Mouse (Mus musculus) lung, postnatal 0 days (tissue): ENCODE measurements around the gene Itpkc. TPM values are rescaled to one million over a fixed set of nuclear protein-coding genes. Genes with fewer than 3 reads are reported as not detected.
A peak's percentile ranks its signal among the peaks of the same experiment; 100 is the strongest.

ENCODE experiments used
- ATAC-seq: fragments of 200-750 bp; cut with Nextera tagmentation; 2 replicates; pipeline ENCODE4 v1.8.0; 2017; ENCODE audit warnings: moderate library complexity
- DNase-seq: peaks from one replicate; pipeline ENCODE4 v3.0.0-alpha.2; 2016; ENCODE audit warnings: low spot score
- H3K27ac ChIP-seq: fragments of 300-500 bp; sonication (generic); 2 replicates; pipeline ENCODE4 v1.5.1; 2014; ENCODE audit warnings: antibody characterized with exemption, mild to moderate bottlenecking, low read length, mixed read lengths
- H3K27me3 ChIP-seq: fragments of 300-500 bp; sonication (generic); replicated peaks from 2 replicates; pipeline ENCODE4 v1.6.1; 2014; ENCODE audit warnings: low read length, mixed read lengths; ENCODE audit not compliant: insufficient read depth
- H3K36me3 ChIP-seq: fragments of 300-500 bp; sonication (generic); 2 replicates; pipeline ENCODE4 v1.6.1; 2014; ENCODE audit warnings: low read length, mixed read lengths; ENCODE audit not compliant: insufficient read depth
- H3K4me1 ChIP-seq: fragments of 300-500 bp; sonication (generic); 2 replicates; pipeline ENCODE4 v1.6.1; 2014; ENCODE audit warnings: antibody characterized with exemption, low read depth, low read length, mixed read lengths; ENCODE audit not compliant: insufficient read depth
- H3K4me2 ChIP-seq: fragments of 300-500 bp; sonication (generic); replicated peaks from 2 replicates; pipeline ENCODE4 v1.6.1; 2014; ENCODE audit warnings: low read depth, mild to moderate bottlenecking, low read length, moderate library complexity, mixed read lengths
- H3K4me3 ChIP-seq: fragments of 300-500 bp; sonication (generic); 2 replicates; pipeline ENCODE4 v1.5.1; 2014; ENCODE audit warnings: low read depth, low read length
- H3K9ac ChIP-seq: fragments of 300-500 bp; sonication (generic); replicated peaks from 2 replicates; pipeline ENCODE4 v1.6.1; 2014; ENCODE audit warnings: low read depth, mild to moderate bottlenecking
- H3K9me3 ChIP-seq: fragments of 300-500 bp; sonication (generic); 2 replicates; pipeline ENCODE4 v1.6.1; 2016; ENCODE audit warnings: low read length, mixed read lengths
- CTCF ChIP-seq: IDR thresholded peaks from 2 replicates; pipeline ENCODE4 v1.5.1; 2016; ENCODE audit warnings: antibody characterized with exemption, mild to moderate bottlenecking
- EP300 ChIP-seq: IDR thresholded peaks from 2 replicates; pipeline ENCODE4 v1.6.1; 2016; ENCODE audit warnings: antibody characterized with exemption, mild to moderate bottlenecking, control low read depth
- WGBS: fragments of 180-500 bp; shearing (Covaris S2); extraction: QIAGEN DNeasy Blood & Tissue Kit; methylation state at CpG from one replicate; pipeline ENCODE4 v1.1.7; 2014; 5-methylcytosine and 5-hydroxymethylcytosine counted together
- polyA plus RNA-seq: library from polyadenylated mRNA; unstranded; fragments of >200 nt; fragmentation: Nextera tagmentation; extraction: Ambion mirVana; gene quantifications from 2 replicates; pipeline ENCODE4 v1.2.1, GENCODE M21; 2015

The Itpkc gene
- polyA plus RNA-seq, 1 experiment from 2014 or later: 2.9 TPM

DNA sequence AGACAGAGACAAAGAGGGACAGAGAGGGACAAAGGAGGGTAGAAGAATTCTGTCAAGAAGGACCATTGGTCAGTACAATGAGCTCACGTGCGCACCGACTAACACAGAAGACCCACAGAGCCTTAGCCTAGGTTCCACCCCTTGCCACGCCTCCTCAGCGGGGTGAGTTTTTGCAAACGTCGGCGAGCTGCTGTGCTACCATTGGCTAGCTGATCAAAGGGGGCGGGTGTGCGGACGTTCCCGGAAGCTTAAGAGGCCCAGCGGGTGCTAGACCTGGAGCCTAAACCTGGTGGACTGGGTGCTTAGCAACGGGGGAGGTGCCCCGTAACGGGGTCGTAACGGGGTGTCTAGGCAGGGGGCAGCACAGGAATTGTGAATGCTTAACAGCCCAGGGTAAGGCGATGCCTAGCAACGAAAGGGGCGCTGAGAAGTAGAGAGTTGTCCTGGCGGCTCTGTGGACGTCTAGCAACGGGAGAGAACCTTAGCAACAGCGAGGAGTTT is 4.4 kb upstream of the Itpkc start, which contains the start of gene Coq8b:
Gene Coq8b, plus strand, starts transcription at position 243 of the 501 bp plus-strand sequence.
- TF ChIP-seq CTCF: peak; percentile 46
- peak; percentile 27; the same call in 1 of the 2 replicates for TF ChIP-seq EP300
- under 1% methylated on average over 25 of the region's 25 CpGs for WGBS
- peak within 1 kb of the TSS; percentile 56 for H3K4me3 ChIP-seq
- H3K9me3 ChIP-seq: no peaks in the 10 kb centered on the region
- H3K36me3 ChIP-seq: no peaks in the 10 kb centered on the region
- peak within 1 kb of the TSS; percentile 56 for H3K4me2 ChIP-seq
- H3K27me3 ChIP-seq: no peaks in the 10 kb centered on the region
- H3K4me1 ChIP-seq: peaks cover 4% of the 10 kb centered on the region; the same call in 1 of the 2 replicates
- peak; percentile 99 for DNase-seq
- peak; percentile 84 for ATAC-seq
- peak within 1 kb of the TSS; percentile 63 for H3K27ac ChIP-seq
- peak within 1 kb of the TSS; percentile 41; the same call in 1 of the 2 replicates for H3K9ac ChIP-seq

DNA sequence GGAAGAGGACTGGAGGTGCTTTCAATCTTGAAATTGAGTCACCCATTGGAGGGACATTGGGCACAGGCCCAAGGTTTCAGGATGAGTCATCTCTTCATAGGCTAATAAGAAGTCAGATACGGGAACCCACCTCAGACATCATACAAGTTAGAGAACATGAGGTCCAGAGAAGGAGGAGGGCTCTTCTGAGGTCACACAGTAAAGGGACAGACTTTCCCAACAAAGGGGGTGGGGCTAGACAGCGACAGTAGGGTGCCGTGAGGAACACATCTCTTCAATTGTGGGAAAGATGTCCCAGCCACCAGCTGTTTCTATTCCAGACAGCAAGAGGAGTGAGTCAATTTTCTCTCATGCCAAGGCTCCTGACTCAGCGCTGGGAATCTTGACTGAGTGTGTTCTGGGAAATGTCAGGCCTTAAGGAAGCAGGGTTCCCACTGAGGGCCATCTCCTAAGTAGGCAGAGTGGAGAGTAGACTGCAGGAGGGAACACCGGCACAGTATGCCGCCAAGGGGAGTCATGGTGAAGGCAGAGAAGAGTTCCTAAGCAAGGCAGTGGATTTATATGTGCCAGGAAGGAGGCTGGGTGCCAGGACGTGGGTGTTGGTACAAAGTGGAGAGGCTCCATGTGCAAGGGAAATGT is 3.4 kb upstream of the Itpkc start:
- Histone ChIP-seq H3K36me3 (no peaks in the 10 kb centered on the region), H3K4me1 (peaks cover 14% of the 10 kb centered on the region; the same call in 1 of the 2 replicates), H3K4me3 (no peak overlapping the region), H3K9ac (no peak overlapping the region), H3K27me3 (no peaks in the 10 kb centered on the region), H3K9me3 (no peaks in the 10 kb centered on the region), H3K27ac (peak overlapping the region; percentile 63), H3K4me2 (no peak overlapping the region)
- peak; percentile 91 for DNase-seq
- peak; percentile 16 for ATAC-seq
- WGBS: 46% methylated on average over 7 of the region's 7 CpGs
- peak; percentile 95 for TF ChIP-seq EP300
- no peak for TF ChIP-seq CTCF

DNA sequence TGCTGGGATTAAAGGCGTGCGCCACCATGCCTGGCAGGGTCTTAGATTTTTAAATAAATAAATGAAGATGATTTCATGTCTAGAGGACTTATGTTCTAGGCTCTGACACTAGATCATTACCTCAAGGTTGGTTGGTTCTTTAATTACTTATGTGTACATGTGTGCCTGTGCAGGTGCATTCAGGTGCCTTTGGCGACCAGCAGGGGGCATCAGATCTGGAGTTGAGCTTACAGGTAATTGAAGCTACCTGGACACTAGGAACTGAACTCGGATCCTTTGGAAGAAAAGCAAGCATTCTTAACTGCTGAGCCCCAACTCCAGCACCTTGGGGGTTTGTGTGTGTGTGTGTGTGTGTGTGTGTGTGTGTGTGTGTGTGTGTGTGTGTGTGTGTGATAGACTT is 2.3 kb upstream of the Itpkc start:
- Histone ChIP-seq H3K4me3 (no peak overlapping the region), H3K36me3 (no peaks in the 10 kb centered on the region), H3K27ac (no peak overlapping the region), H3K9me3 (no peaks in the 10 kb centered on the region), H3K4me2 (no peak overlapping the region), H3K9ac (no peak overlapping the region), H3K27me3 (no peaks in the 10 kb centered on the region), H3K4me1 (peaks cover 21% of the 10 kb centered on the region)
- no peak for TF ChIP-seq EP300
- peak; percentile 36; the same call in 1 of the 2 replicates for TF ChIP-seq CTCF
- ATAC-seq (no peak), DNase-seq (no peak)
- WGBS: 71% methylated on average over 4 of the region's 4 CpGs

DNA sequence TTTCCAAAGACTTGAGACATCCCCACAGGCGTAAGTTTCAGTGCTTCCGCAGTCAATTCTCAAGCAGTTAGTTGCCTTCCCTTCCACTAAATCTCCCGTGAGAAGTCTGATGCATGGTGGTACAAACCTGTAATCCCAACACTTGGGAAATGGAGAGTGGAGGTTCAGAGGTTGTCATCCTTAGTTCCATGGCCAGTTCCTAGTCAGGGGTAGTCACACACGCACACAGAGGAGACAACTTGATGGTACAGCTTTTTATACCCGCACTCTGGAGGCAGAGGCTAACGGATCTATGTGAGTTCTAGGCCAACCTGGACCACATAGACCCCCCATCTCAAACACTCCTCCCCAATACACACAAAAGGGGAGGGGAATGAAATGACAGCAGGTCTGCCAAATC is 404 bp upstream of the Itpkc start:
- Histone ChIP-seq H3K4me3 (peak overlapping the region; percentile 72), H3K9ac (peak overlapping the region; percentile 85), H3K27ac (peak overlapping the region; percentile 92), H3K27me3 (no peaks in the 10 kb centered on the region), H3K4me1 (peaks cover 33% of the 10 kb centered on the region), H3K36me3 (no peaks in the 10 kb centered on the region), H3K4me2 (peak overlapping the region; percentile 82), H3K9me3 (no peaks in the 10 kb centered on the region)
- DNase-seq (no peak), ATAC-seq (peak; percentile 0; the same call in 1 of the 2 replicates)
- 15% methylated on average over 6 of the region's 6 CpGs for WGBS
- no peak for TF ChIP-seq CTCF
- no peak for TF ChIP-seq EP300

DNA sequence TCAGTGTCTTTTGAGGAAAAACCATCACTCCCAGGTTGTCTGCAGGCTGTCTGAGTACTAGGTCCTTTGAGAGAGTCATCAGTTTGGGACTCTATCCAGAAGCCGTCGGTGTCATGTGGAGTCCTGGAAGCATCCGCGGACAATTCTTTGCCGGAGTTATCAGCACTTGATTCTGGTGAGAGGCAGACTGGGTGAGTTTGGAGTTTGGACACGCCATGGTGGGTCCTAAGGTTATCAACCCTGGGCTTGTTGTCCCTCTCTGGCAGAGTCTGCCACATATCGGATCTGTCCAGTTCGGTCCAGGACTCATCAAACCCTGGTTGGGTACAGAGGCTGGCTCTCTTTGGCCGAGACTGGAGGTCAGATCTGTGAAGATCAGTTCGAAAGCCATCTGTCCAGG is 785 bp downstream of the Itpkc start:
- no peaks in the 10 kb centered on the region for H3K27me3 ChIP-seq
- H3K4me1 ChIP-seq: peaks cover 30% of the 10 kb centered on the region
- H3K36me3 ChIP-seq: no peaks in the 10 kb centered on the region
- WGBS: 3% methylated on average over 10 of the region's 10 CpGs
- no peak for ATAC-seq
- TF ChIP-seq CTCF (no peak), EP300 (no peak)
- H3K4me2 ChIP-seq: peak overlapping the region; percentile 82
- peak overlapping the region; percentile 72 for H3K4me3 ChIP-seq
- H3K27ac ChIP-seq: peak overlapping the region; percentile 92
- no peaks in the 10 kb centered on the region for H3K9me3 ChIP-seq
- H3K9ac ChIP-seq: peak overlapping the region; percentile 85
- DNase-seq: peak; percentile 23

DNA sequence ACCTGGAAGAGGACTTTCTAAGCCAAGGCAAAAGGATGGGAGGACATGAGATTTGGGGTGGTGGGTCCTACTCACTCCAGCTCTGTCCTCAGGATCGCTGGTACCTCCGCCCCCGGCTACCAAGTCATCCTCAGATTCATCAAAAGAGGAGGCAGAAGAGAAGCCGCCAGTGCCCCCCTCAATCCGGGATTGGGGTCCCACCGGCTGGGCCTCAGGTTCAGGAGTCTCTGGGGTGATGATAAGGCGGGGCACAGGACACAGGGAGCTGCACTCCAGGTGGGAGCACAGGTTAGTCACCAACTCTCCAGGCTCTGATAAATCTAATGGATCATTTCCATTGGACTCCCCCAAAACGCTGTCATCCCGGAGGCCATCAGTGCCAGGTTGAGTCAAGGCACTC is 1.2 kb downstream of the Itpkc start:
- Histone ChIP-seq H3K9me3 (no peaks in the 10 kb centered on the region), H3K36me3 (no peaks in the 10 kb centered on the region), H3K9ac (peak overlapping the region; percentile 85), H3K4me2 (peak overlapping the region; percentile 82), H3K27ac (peak overlapping the region; percentile 92; the same call in 1 of the 2 replicates), H3K4me3 (peak overlapping the region; percentile 72), H3K27me3 (no peaks in the 10 kb centered on the region), H3K4me1 (peaks cover 30% of the 10 kb centered on the region)
- WGBS: 21% methylated on average over 9 of the region's 9 CpGs
- TF ChIP-seq CTCF (no peak), EP300 (no peak)
- ATAC-seq: no peak
- DNase-seq: no peak
